Mouse (Mus musculus): Measurements from ENCODE around the gene Pik3cb.

DNA sequence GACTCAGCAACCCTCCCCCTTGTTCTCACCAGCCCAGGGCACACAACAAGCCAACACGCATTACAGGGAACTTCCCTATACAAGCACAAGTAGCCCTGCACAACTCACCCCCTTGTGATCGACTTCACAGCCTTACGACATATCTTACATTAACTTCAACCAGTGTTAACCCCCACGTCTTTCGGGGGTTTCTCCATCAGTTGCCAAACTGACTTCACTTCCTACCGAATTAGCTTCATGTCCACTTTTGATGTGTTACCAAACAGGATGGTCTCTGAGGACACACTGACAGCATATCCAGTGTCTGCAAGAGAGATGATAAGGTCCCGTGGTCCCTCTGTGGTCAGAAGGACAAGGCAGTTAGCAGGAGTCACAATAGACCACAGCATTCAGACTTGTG, 41.7 kb upstream of the Pik3cb start:
- TF ChIP-seq USF1 (IDR thresholded peaks at IDR 0.05; ENCODE audit: low read depth) (no peak), CTCF (IDR thresholded peaks at IDR 0.05; ENCODE audit: control insufficient read depth, insufficient read depth, insufficient read length) (no peak)

All from C2C12 (cell line).